Mouse (Mus musculus) myocyte (in vitro differentiated cells): Measurements from ENCODE around the gene Slc32a1. TPM values are rescaled to one million over a fixed set of nuclear protein-coding genes. Genes with fewer than 3 reads are reported as not detected.

Source experiments
- H3K27me3 ChIP-seq: one replicate; pipeline ENCODE4 v1.6.1; 2011; ENCODE audit not compliant: control insufficient read depth, insufficient read depth, insufficient read length
- H3K36me3 ChIP-seq: one replicate; pipeline ENCODE4 v1.6.1; 2011; ENCODE audit not compliant: control insufficient read depth, insufficient read depth
- H3K4me2 ChIP-seq: one replicate; pipeline ENCODE4 v1.6.1; 2011; ENCODE audit warnings: low read depth, control low read depth
- H3K4me3 ChIP-seq: one replicate; pipeline ENCODE4 v1.5.1; 2011; ENCODE audit warnings: mild to moderate bottlenecking, control low read depth, moderate library complexity
- H3K79me2 ChIP-seq: one replicate; pipeline ENCODE4 v1.6.1; 2011; ENCODE audit not compliant: control insufficient read depth, insufficient read depth
- H3ac ChIP-seq: one replicate; pipeline ENCODE4 v1.6.1; 2011; ENCODE audit not compliant: control insufficient read depth, insufficient read length
- CEBPB ChIP-seq: IDR thresholded peaks from 2 replicates; pipeline ENCODE4 v1.6.1; 2011; ENCODE audit warnings: mild to moderate bottlenecking, moderate library complexity; ENCODE audit not compliant: poor library complexity, insufficient read depth, severe bottlenecking
- E2F4 ChIP-seq: IDR thresholded peaks from one replicate; pipeline ENCODE4 v1.6.1; 2011; ENCODE audit warnings: mild to moderate bottlenecking, control low read depth, moderate library complexity; ENCODE audit not compliant: insufficient read depth
- MAX ChIP-seq: IDR thresholded peaks from one replicate; pipeline ENCODE4 v1.6.1; 2011; ENCODE audit warnings: low read depth, mild to moderate bottlenecking, control low read depth
- MYOD1 ChIP-seq, 3 experiments: IDR thresholded peaks; one replicate each; pipeline ENCODE4 v1.6.1; 2011; ENCODE audit warnings: control low read depth in 2 of 3, low read depth in 2 of 3, mild to moderate bottlenecking in 2 of 3, moderate library complexity in 1 of 3; ENCODE audit not compliant: insufficient read length in 2 of 3, control insufficient read depth in 1 of 3
- MYOG ChIP-seq, 3 experiments: IDR thresholded peaks; one replicate each; pipeline ENCODE4 v1.6.1; 2011; ENCODE audit warnings: control low read depth in 2 of 3, low read depth in 2 of 3, mild to moderate bottlenecking in 2 of 3; ENCODE audit not compliant: insufficient read length in 2 of 3, control insufficient read depth in 1 of 3, insufficient read depth in 1 of 3
- POLR2A ChIP-seq: IDR thresholded peaks from one replicate; pipeline ENCODE4 v1.6.1; 2011; ENCODE audit warnings: low read depth, mild to moderate bottlenecking, control low read depth, moderate library complexity; ENCODE audit not compliant: insufficient read length
- POLR2AphosphoS2 ChIP-seq: IDR thresholded peaks from one replicate; pipeline ENCODE4 v1.6.1; 2011; ENCODE audit warnings: low read depth, control low read depth; ENCODE audit not compliant: insufficient read length
- REST ChIP-seq: IDR thresholded peaks from one replicate; pipeline ENCODE4 v1.6.1; 2011; ENCODE audit warnings: mild to moderate bottlenecking, control low read depth, moderate library complexity; ENCODE audit not compliant: insufficient read depth, insufficient read length
- SRF ChIP-seq: IDR thresholded peaks from one replicate; pipeline ENCODE4 v1.6.1; 2011; ENCODE audit warnings: low read depth; ENCODE audit not compliant: control insufficient read depth, insufficient read length
- TCF12 ChIP-seq: IDR thresholded peaks from one replicate; pipeline ENCODE4 v1.6.1; 2011; ENCODE audit warnings: mild to moderate bottlenecking, control low read depth; ENCODE audit not compliant: poor library complexity, insufficient read depth, severe bottlenecking
- TCF3 ChIP-seq: IDR thresholded peaks from one replicate; pipeline ENCODE4 v1.6.1; 2011; ENCODE audit warnings: low read depth, control low read depth; ENCODE audit not compliant: insufficient read length
- USF1 ChIP-seq: IDR thresholded peaks from one replicate; pipeline ENCODE4 v1.6.1; 2011; ENCODE audit warnings: low read depth, mild to moderate bottlenecking, control low read depth, moderate library complexity
- polyA plus RNA-seq: library from polyadenylated mRNA; unstranded; fragments of >200 nt; fragmentation: generic; extraction: Trizol; gene quantifications from one replicate; pipeline ENCODE4 v1.2.1, GENCODE M21; 2012; ENCODE audit warnings: missing spikeins

Gene Slc32a1
- polyA plus RNA-seq, 1 experiment: not detected

- Histone ChIP-seq H3K4me2 (no peak overlapping the region), H3K4me3 (no peak overlapping the region), H3K79me2 (no peaks in the 10 kb centered on the region), H3K27me3 (peaks cover 10% of the 10 kb centered on the region), H3ac (no peak overlapping the region), H3K36me3 (no peaks in the 10 kb centered on the region)
- TF ChIP-seq CEBPB (no peak), TCF3 (no peak), REST (no peak), E2F4 (no peak), MYOG (IDR thresholded peaks at IDR 0.05; ENCODE audit: control insufficient read depth in 1 of 3, insufficient read depth in 1 of 3, insufficient read length in 2 of 3, low read depth in 2 of 3) (no peak), MYOD1 (IDR thresholded peaks at IDR 0.05; ENCODE audit: control insufficient read depth in 1 of 3, insufficient read length in 2 of 3, low read depth in 2 of 3) (no peak)
Measured at GRCm38 (mm10) chr2:158593371-158593770, 17.2 kb upstream of the Slc32a1 start.

GRCm38 (mm10) chr2:158595103-158595502 lies 15.5 kb upstream of the Slc32a1 start:
- no peaks in the 10 kb centered on the region for H3K36me3 ChIP-seq

GRCm38 (mm10) chr2:158595577-158595976 lies 15.0 kb upstream of the Slc32a1 start:
- Histone ChIP-seq H3K4me3 (no peak overlapping the region), H3K79me2 (no peaks in the 10 kb centered on the region), H3K36me3 (no peaks in the 10 kb centered on the region), H3K4me2 (no peak overlapping the region), H3ac (no peak overlapping the region), H3K27me3 (peaks cover 11% of the 10 kb centered on the region)
- TF ChIP-seq TCF3: no peak
- no peak for TF ChIP-seq TCF12
- TF ChIP-seq MAX: no peak
- TF ChIP-seq REST: no peak
- TF ChIP-seq CEBPB: no peak
- TF ChIP-seq USF1: no peak
- TF ChIP-seq SRF: no peak
- no peak for TF ChIP-seq MYOD1 (IDR thresholded peaks at IDR 0.05; ENCODE audit: control insufficient read depth in 1 of 3, insufficient read length in 2 of 3, low read depth in 2 of 3)
- no peak for TF ChIP-seq POLR2A
- no peak for TF ChIP-seq MYOG (IDR thresholded peaks at IDR 0.05; ENCODE audit: control insufficient read depth in 1 of 3, insufficient read depth in 1 of 3, insufficient read length in 2 of 3, low read depth in 2 of 3)
- no peak for TF ChIP-seq E2F4

More at GRCm38 (mm10) chr2:158595103-158595502, 15.5 kb upstream of the Slc32a1 start:
- TF ChIP-seq MAX: no peak
- TF ChIP-seq MYOG (IDR thresholded peaks at IDR 0.05; ENCODE audit: control insufficient read depth in 1 of 3, insufficient read depth in 1 of 3, insufficient read length in 2 of 3, low read depth in 2 of 3): no peak
- TF ChIP-seq REST: peak; percentile 80
- Histone ChIP-seq H3ac (no peak overlapping the region), H3K79me2 (no peaks in the 10 kb centered on the region), H3K27me3 (peaks cover 10% of the 10 kb centered on the region), H3K4me2 (no peak overlapping the region), H3K4me3 (no peak overlapping the region)

- H3K4me2 ChIP-seq: no peak overlapping the region
- no peaks in the 10 kb centered on the region for H3K79me2 ChIP-seq
- TF ChIP-seq MYOD1 (IDR thresholded peaks at IDR 0.05; ENCODE audit: control insufficient read depth in 1 of 3, insufficient read length in 2 of 3, low read depth in 2 of 3): no peak
- H3K36me3 ChIP-seq: no peaks in the 10 kb centered on the region
- H3ac ChIP-seq: no peak overlapping the region
- no peak overlapping the region for H3K4me3 ChIP-seq
- peaks cover 13% of the 10 kb centered on the region for H3K27me3 ChIP-seq
Measured at GRCm38 (mm10) chr2:158596803-158597202, 13.8 kb upstream of the Slc32a1 start.

- Histone ChIP-seq H3K4me2 (no peak overlapping the region), H3ac (no peak overlapping the region), H3K36me3 (no peaks in the 10 kb centered on the region), H3K27me3 (peaks cover 25% of the 10 kb centered on the region), H3K4me3 (no peak overlapping the region), H3K79me2 (no peaks in the 10 kb centered on the region)
- TF ChIP-seq MYOG (IDR thresholded peaks at IDR 0.05; ENCODE audit: control insufficient read depth in 1 of 3, insufficient read depth in 1 of 3, insufficient read length in 2 of 3, low read depth in 2 of 3) (no peak), TCF3 (no peak), MYOD1 (IDR thresholded peaks at IDR 0.05; ENCODE audit: control insufficient read depth in 1 of 3, insufficient read length in 2 of 3, low read depth in 2 of 3) (no peak), TCF12 (no peak), CEBPB (no peak), SRF (no peak), POLR2A (no peak), USF1 (no peak), REST (no peak), POLR2AphosphoS2 (no peak)
Measured at GRCm38 (mm10) chr2:158600517-158600916, 10.1 kb upstream of the Slc32a1 start.
